Mouse (Mus musculus) skeletal muscle tissue, adult 2 months (tissue): ENCODE results near the gene Rps27l.
A peak's percentile ranks its signal among the peaks of the same experiment; 100 is the strongest.

Experiments used
- DNase-seq: peaks from one replicate; pipeline ENCODE4 v3.0.0-alpha.2; 2012; ENCODE audit warnings: low read depth, low spot score

Gene Rps27l

GRCm38 (mm10) chr9:66920488-66921279, 25.2 kb upstream of the Rps27l start:
- DNase-seq = no peak

- no peak for DNase-seq
These were observed 23.8 kb upstream of the Rps27l start for GRCm38 (mm10) chr9:66922076-66922475.

- DNase-seq = no peak
These were observed 20.0 kb upstream of the Rps27l start for GRCm38 (mm10) chr9:66925853-66926252.

GRCm38 (mm10) chr9:66927696-66928402, 18.0 kb upstream of the Rps27l start:
- DNase-seq = no peak

GRCm38 (mm10) chr9:66930351-66930750, 15.5 kb upstream of the Rps27l start:
- DNase-seq = no peak

- no peak for DNase-seq
These were observed 11.7 kb upstream of the Rps27l start for GRCm38 (mm10) chr9:66933869-66934808.

GRCm38 (mm10) chr9:66937507-66937906, 8.4 kb upstream of the Rps27l start:
- peak; percentile 73 for DNase-seq

GRCm38 (mm10) chr9:66938836-66939235, 7.0 kb upstream of the Rps27l start:
- peak; percentile 69 for DNase-seq

GRCm38 (mm10) chr9:66945161-66945560, 725 bp upstream of the Rps27l start:
- no peak for DNase-seq

GRCm38 (mm10) chr9:66948536-66948935, 2.6 kb downstream of the Rps27l start:
- no peak for DNase-seq

- DNase-seq = peak; percentile 91
These were observed 6.4 kb downstream of the Rps27l start for GRCm38 (mm10) chr9:66952321-66952720.

- DNase-seq = no peak
These were observed 7.0 kb downstream of the Rps27l start for GRCm38 (mm10) chr9:66952886-66953285.

- DNase-seq = no peak
These were observed 11.6 kb downstream of the Rps27l start for GRCm38 (mm10) chr9:66957451-66957850.

GRCm38 (mm10) chr9:66961478-66961877, 15.6 kb downstream of the Rps27l start:
- DNase-seq = no peak

GRCm38 (mm10) chr9:66967492-66967891, 21.6 kb downstream of the Rps27l start:
- DNase-seq = no peak

GRCm38 (mm10) chr9:66971116-66971515, 25.2 kb downstream of the Rps27l start:
- no peak for DNase-seq

- peak; percentile 64 for DNase-seq
These were observed 28.9 kb downstream of the Rps27l start for GRCm38 (mm10) chr9:66974721-66975225.

GRCm38 (mm10) chr9:66975239-66975645, 29.4 kb downstream of the Rps27l start, which contains the start of gene Lactb:
Gene Lactb (minus strand): TSS chr9:66975484.
- DNase-seq = peak; percentile 77

GRCm38 (mm10) chr9:66977121-66977520, 31.2 kb downstream of the Rps27l start:
- no peak for DNase-seq

GRCm38 (mm10) chr9:66977982-66978381, 32.1 kb downstream of the Rps27l start:
- no peak for DNase-seq

- no peak for DNase-seq
These were observed 32.6 kb downstream of the Rps27l start for GRCm38 (mm10) chr9:66978468-66978867.
